Mouse (Mus musculus) heart, postnatal 0 days (tissue): ENCODE measurements around the gene Olfr432.
"Not testable (repeated sequence)": the region's sequence is repeated elsewhere in the genome, so short reads cannot be mapped to it uniquely, and the experiment has no call there.

Experiments
- CTCF ChIP-seq: IDR thresholded peaks from 2 replicates; pipeline ENCODE4 v1.5.1; 2016; ENCODE audit warnings: antibody characterized with exemption, control low read depth, low read depth
- EP300 ChIP-seq: IDR thresholded peaks from 2 replicates; pipeline ENCODE4 v1.6.1; 2016; ENCODE audit warnings: antibody characterized with exemption, low read depth

GRCm38 (mm10) chr1:174048227-174048626, 778 bp upstream of the Olfr432 start:
- not testable (repeated sequence) for TF ChIP-seq CTCF, EP300
